Mouse (Mus musculus) embryo, embryonic 10.5 days (tissue): Measurements from ENCODE around the gene Rapgef3.
A peak's percentile ranks its signal among the peaks of the same experiment; 100 is the strongest.

Source experiments
- DNase-seq: peaks from one replicate; pipeline ENCODE4 v3.0.0-alpha.2; 2015; ENCODE audit warnings: low spot score

The Rapgef3 gene

DNA sequence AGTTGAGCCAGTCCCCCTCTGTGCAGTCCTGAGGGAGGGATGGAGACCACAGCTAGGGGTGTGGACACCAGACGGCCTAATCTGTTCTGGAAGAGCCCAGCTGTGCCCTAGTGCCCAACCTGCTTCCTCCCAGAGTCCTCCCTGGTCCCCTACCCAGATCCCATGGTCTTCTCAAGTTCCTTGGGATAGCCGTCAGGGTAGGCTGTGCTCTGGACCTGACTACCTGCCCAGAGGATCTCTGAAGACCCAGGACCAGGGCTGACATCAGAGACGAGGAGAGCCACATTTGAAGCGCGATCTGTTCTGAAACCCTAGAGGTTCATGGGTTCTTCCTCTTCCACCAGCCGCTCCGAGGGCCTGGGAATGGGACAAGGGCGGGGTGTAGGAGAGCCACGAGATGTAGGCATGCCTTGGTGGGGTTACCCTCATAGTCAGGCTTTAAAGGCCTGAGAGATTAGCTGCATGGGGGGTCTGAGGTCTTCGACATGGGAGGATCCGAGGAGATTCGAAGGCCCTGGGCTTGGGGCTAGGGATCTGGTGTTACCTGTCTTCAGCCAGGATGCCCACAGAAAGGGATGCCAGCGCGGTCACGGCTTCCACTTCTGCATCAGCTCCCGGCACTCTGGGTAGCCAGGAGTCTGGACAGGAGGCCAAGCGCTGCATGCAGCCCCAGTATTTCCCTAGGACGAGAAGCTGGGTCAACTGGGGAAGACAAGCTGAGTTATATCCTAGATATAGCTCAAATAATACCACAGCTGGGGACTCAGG is 25.8 kb upstream of the Rapgef3 start:
- no peak for DNase-seq

GRCm38 (mm10) chr15:97791126-97791700 is 23.4 kb upstream of the Rapgef3 start:
- no peak for DNase-seq

DNA sequence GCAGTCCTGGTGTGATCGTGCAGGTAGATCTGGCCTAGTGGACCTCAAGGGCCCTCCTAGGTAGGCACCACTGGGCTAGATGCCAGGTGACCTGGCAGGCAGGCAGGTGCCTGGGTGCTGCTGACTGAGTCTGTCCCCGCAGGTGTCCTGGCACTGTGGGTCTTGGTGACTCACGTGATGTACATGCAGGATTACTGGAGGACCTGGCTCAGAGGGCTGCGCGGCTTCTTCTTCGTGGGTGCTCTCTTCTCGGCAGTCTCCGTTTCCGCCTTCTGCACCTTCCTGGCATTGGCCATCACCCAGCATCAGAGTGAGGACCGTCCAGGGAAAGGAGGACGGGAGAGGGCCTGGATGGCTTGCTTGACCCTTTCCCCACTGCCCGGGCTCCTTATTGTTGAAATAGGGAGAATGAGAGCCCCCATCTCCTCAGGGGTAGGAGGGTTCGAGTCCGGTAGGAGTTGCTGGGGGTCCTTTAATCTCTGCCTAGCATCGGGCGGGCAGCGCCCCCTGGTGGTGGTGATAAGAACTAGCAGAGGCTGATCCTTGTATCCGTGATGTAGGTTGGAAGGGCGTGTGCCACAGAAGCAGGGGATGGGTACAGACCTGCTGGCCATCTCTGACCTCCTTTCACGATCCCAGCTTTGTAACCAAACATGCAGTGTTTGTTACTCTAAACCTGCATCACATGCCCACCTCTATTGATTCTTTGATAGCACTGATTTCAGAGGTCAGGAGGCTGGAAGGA is 22.2 kb upstream of the Rapgef3 start:
- DNase-seq = peak; percentile 69

GRCm38 (mm10) chr15:97788821-97789220 is 21.0 kb upstream of the Rapgef3 start:
- DNase-seq = no peak

- no peak for DNase-seq
Observed at GRCm38 (mm10) chr15:97787799-97788667, 20.3 kb upstream of the Rapgef3 start.

DNA sequence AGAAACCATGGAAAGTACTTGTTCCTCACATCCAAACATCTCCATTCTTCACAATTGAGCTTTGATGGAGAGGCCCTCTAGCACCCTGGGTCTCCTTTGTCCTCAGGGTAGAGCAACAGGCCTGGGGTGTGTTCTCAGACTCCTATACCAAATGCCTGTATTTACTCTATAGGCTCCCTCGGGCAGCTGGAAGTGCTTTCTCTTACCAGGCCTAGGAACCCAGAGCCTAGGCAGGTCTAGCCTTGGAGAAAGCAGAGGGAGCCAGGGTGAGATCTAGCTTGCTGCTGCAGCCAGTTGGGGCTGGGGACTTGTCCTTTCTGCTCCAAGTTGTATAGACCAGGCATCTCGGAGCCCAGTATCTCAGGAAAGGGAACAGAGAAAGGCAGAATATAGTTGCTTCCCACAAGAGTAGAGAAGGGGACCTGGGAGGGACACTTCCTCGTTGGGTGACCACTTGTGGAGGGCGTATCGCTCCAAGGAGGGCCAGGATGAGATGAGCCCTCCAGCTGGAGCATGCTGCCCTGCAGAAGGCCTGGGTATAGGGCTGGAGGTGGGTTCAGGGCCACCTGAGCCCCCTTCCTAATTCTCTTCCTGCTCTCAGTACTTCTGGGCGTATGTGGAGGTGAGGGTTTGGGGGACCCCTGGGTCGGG is 19.5 kb upstream of the Rapgef3 start:
- DNase-seq = no peak

DNA sequence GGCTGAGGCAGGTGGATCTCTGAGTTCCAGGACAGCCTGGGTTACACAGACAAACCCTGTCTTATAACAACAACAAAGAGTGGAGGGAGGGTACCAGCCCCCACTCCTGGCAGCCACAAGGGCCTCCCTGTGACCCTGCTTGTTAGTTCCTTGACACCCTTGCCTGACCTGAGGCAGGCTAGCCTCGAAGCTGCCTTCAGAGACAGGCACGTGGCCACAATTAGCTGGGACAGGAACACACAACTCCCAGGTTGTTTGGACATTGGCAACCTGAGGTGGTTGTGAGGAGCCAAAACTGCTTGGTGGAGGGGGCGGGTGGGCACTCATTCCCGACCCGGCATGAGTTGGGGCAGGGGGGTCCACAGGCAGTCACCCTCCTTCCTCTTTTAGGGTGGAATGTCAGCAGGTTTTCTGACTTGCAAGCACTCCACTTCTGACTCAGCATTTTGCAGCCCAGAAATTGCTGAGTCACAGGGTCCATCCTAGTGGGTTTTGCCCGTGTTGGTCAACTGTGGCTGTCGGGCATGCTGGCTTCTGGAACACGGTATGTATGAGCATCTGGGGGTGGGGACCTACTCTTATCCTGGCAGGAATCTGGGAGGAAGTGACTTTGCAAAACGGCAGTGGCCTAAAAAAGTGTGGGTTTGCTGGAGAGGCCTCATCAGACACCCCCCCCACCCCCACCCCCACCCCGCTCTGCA is 18.8 kb upstream of the Rapgef3 start:
- DNase-seq = no peak

GRCm38 (mm10) chr15:97785731-97786411 is 18.1 kb upstream of the Rapgef3 start:
- no peak for DNase-seq

DNA sequence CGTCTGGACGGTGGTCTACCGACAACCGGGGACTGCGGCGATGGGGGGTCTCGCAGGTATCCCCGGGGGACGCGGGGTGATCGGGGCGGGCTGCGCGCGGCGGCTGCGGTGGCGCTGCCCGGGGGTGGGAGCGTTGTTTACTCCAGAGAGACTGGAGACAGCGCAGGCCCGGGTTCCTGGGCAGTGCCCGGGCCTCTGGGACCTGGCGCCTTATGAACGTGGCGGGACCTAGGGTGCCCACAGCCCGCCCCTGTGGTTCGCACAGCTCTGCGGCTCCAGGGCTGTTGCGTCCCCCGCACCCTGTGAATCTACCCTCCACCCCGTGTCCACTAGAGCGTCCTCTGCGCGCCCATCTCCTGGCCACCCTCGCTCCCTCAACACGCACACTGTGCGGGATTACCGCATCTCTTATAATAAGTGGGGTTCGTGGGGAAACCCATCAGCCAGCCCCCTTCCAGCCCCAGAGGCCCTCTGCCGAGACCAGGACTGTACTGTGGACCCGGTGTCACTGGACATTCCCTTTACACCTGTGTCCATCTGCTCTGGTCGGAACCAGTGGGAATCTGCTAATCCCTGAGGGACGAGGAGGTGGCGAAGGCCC is 16.9 kb upstream of the Rapgef3 start:
- DNase-seq = no peak

- peak; percentile 92 for DNase-seq
Observed at GRCm38 (mm10) chr15:97784092-97784559, 16.4 kb upstream of the Rapgef3 start.

GRCm38 (mm10) chr15:97782749-97783105 is 15.0 kb upstream of the Rapgef3 start:
- DNase-seq = peak; percentile 88

DNA sequence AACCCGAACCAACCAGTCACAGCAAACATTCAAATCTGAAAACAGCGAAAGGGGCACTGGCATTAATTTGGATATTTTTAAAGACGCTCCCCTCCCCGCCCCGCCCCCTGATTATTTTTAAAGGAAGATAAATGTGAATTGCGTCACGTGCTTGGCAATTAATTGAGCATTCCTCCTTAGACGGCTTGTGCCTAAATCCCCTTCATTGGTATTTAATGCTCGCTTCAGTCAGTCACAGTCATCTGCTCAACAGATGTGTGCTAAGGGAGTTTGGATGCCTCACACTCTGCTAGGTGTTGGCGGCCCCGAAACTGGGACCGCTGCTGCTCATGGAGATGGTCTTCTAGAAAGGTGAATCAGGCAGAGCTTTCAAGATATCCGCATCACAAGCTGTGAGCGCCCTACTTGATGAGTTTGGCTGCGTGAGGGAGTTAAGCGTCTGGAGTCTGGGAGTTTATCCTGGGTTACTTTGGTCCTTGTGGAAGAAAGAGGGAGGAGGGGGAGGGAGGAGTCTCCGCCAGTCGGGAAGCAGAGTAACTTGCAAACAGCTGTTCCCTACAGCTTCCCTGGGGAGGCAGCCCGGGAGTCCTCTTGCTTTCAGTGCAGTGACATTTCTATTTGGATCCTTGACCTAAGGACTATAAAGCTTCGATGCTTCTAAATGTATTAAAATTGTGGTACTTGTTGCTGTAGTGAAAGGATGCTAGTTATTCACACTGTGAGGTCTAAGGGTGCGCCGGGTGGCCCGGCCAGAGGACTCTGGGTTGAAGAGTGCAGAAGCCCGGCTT is 14.4 kb upstream of the Rapgef3 start:
- DNase-seq = peak; percentile 72

- no peak for DNase-seq
Observed at GRCm38 (mm10) chr15:97780611-97781031, 12.8 kb upstream of the Rapgef3 start.

GRCm38 (mm10) chr15:97779576-97779975 is 11.8 kb upstream of the Rapgef3 start:
- no peak for DNase-seq

DNA sequence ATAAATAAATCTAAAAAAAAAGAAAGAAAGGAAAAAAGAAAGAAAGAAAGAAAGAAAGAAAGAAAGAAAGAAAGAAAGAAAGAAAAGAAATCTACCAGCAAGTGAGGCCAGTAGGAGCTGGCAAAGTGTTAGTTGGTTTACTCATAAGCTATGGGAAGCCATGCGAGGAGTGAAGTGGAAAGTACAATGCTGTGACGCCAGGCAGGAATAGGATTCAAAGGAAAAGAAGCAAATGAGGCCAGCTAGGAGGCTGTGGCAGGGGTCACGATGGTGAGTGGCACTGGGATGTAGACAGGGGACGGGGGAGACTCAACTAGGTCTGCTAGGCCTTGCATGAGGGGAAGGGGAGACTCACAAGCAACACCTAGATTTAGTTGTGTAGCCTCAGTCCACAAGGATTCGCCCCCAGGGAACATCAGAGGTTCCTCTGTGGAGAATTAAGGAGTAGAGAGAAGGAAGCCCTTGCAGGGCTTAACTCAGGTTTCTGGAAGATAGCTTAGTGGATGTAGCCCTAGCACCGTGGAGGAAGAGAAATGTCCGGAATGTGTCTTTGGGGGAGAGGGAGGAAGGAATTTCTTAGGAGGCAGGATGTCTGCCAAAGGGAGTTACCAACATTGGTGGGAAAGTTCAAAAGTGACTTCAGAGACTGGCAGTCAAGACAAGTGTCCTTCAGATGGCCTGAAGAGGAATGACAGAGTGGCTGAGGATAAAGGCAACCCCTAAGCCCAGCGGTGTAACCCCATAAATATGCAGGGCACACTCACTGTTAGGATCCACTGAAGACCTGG is 10.7 kb upstream of the Rapgef3 start, which contains the start of gene Slc48a1:
TSS of gene Slc48a1 (plus strand) at position 210 of the 788 bp plus-strand sequence.
- no peak for DNase-seq

GRCm38 (mm10) chr15:97776919-97777318 is 9.1 kb upstream of the Rapgef3 start:
- no peak for DNase-seq

DNA sequence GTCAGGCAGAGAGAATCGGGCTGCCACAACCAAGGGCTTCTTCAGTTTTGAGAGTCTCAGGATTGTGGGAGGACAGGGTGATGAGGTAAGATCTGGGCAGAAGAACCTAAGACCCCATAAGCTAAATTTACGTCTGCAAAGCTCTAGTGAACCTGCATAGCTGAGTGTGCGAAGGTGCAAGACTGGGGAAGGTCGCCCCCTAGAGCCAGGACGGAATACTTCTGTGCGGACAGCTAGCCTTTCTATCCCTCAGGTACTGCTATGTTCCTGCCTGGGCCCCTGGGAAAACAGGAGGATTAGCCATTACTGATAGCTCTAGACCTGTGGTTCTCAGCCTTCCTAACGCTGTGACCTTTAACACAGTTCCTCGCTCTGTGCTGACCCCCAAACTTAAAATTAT is 8.7 kb upstream of the Rapgef3 start:
- DNase-seq = peak; percentile 81

GRCm38 (mm10) chr15:97773961-97774370 is 6.2 kb upstream of the Rapgef3 start:
- DNase-seq = no peak
